Mouse (Mus musculus) heart, postnatal 0 days (tissue): ENCODE measurements around the gene Ndufs1.

Experiments used
- CTCF ChIP-seq: IDR thresholded peaks from 2 replicates; pipeline ENCODE4 v1.5.1; 2016; ENCODE audit warnings: antibody characterized with exemption, control low read depth, low read depth
- EP300 ChIP-seq: IDR thresholded peaks from 2 replicates; pipeline ENCODE4 v1.6.1; 2016; ENCODE audit warnings: antibody characterized with exemption, low read depth

DNA sequence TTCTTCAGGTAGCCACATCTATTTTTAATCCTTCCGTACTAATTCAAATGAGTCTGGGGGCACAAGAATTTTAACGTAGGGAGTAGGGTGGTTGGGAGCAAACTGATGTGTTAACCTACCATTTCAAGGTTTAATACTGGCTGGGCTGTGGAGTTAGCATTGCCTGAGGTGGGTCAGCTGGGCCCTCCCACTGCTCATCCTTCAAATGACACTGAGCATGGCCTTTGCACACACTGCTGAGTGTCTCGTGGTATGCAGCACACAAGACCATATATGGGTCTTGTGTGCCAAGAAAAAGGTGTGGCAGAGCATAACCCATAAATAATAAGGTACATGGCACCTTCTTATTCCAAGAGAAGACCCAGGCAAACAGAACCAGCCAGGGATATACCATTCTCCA is 31.0 kb upstream of the Ndufs1 start:
- TF ChIP-seq CTCF (no peak), EP300 (no peak)
